Mouse (Mus musculus) bone marrow macrophage, adult 2 months (primary cell): ENCODE measurements at regions not wholly inside any gene's neighbourhood (a gene's known extent, or its start where the extent isn't known, plus 50 kb on each side); places are given as distances from the start of the nearest gene placed in this dataset.

Source experiments
- CTCF ChIP-seq: IDR thresholded peaks from 2 replicates; pipeline ENCODE4 v1.5.1; 2012; ENCODE audit warnings: low read depth, mild to moderate bottlenecking, low read length, moderate library complexity
- POLR2A ChIP-seq: IDR thresholded peaks from 2 replicates; pipeline ENCODE4 v1.6.1; 2012; ENCODE audit warnings: mild to moderate bottlenecking, low read depth, low read length, borderline replicate concordance

DNA sequence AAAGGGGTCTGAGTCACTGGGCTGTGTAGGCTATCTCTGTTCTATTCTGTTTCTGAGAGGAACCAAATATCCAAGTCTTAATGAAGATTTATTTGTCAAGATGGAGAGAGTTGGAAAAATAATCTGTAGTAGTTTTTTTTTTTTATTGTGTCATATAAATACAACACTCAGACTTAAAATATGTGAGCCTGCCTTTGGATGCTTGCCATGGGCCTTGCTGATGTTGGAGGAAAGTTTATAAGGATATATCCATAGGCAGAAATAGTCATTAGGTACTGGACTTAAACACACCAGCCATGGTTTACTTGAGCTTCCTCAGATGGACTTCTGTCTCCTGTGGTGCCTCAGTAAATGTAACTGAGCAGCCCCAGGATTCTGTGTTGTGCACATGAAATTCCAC is 635.8 kb upstream of the Adgrl2 start:
- TF ChIP-seq CTCF: no peak
- TF ChIP-seq POLR2A: no peak
